Mouse (Mus musculus) retina, postnatal 7 days (tissue): ENCODE data around the gene Arrdc5.

Experiments
- DNase-seq: peaks from one replicate; pipeline ENCODE4 v3.0.0-alpha.2; 2012; ENCODE audit warnings: low read depth, low spot score

The Arrdc5 gene

DNA sequence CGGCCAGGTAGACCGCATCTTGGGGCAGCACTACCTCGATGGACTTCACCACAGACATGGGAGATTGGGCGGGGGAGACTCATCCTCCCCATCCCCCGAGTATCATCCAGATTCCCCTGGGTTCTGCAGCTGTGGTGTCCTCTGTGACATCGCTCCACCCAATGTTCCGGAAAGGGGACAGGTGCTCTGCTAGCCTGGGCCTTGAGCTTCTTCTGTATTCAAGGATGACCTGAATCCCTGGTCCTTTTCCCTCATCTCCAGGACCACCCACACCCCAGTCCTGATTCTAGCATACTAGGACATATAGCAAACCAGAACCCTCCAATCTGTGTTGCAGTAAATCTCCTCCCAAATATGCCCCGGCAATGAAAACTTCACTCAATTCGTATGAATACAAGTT lies at the start of gene Arrdc5:
Gene Arrdc5 (minus strand): TSS at position 101 of the 400 bp plus-strand sequence.
- DNase-seq: no peak

DNA sequence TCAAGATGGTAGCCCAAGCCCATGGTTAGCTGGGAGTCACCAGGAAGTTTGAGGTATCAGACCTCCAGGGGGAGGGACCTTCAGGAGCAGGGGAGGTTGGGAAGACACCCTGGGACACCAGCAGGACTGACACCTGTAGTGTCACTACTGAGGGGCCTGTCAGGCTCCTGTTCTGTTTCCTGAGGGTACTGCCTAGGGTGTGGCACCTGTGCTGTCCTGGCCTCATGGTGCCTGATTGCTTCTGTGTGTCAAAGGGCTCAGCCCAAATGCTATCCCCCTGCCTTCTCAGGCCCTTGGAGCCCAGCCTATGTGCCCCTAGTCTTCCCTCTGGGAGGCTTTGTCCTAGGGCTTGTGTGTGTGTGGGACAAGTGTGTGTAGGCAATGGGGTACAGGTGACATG lies 48.5 kb upstream of the Arrdc5 start:
- DNase-seq: no peak

DNA sequence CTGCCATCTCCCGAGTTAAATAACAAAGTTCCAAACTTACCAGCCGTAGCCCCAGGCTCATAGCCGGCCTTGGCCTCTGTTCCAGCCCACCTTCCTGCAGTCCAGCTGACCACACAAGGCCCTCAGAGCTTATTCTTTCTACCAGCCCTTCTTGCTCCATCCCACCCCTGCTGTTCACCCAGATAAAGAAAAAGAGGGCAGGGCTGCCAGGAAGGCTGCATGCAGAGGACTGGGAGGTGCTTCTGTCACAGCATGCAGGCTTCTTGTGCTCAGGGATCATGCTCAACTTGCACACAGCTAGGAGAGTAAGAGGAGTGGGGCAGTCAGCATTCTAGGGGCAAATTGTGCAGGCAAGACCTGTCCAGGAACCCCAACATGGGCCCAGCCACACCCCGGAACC lies 48.0 kb upstream of the Arrdc5 start:
- no peak for DNase-seq

DNA sequence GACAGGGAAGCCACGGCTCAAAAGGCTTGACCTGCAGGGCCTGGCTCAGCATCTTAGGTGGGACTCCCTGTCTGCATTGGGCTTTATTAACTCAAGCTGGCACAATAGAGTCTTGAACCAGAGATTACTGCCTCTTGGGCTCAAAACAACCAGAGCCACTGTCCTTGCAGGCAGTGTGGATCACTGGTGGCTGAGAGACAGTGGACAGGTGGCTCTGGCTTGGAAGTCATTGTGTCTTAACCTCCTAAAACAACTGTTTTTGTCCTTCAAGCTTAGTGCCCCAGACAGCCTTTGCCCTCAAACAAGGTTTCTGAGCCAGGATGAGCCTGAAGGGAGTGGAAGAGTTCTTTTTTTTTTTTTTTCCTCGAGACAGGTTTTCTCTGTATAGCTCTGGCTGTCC lies 45.3 kb upstream of the Arrdc5 start:
- no peak for DNase-seq

DNA sequence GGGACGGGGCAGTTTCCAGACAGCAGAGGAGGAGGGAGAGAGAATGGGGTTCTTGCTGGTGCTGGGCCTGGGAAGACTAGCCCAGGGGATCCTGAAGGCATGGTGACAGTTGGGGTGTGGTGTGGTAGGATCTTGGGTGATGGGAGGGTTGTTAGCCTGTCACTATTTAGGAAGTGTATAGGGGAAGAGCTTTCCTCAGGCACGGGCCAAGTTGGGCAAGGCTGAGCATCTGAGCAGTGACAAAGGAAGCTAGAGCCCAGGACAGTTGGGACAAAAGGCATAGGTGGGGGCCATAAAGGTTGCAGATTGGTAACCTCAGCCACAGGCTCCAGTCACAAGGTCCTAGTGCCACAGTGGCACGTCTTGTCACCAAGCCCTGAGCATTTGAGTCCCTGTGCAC lies 43.4 kb upstream of the Arrdc5 start:
- no peak for DNase-seq

DNA sequence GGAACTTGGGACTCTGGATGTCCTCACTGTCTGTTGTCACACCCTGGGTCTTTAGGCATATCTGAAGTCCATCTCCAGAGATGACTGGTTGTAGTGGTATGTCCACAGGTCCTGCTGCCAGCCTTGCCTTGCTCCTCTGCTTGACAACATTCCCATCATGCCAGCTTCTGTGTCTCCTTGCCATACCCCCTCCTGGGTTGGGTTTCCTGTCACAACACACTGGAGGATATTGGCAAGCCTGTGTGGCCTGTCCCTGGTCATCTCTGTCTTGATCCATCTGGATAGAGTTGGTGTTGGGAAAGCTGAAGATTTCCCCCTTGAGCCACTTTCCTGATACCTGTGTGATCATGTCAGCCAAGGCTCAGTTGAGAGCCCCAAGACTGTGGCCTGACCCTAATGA lies 40.6 kb upstream of the Arrdc5 start:
- DNase-seq: no peak

DNA sequence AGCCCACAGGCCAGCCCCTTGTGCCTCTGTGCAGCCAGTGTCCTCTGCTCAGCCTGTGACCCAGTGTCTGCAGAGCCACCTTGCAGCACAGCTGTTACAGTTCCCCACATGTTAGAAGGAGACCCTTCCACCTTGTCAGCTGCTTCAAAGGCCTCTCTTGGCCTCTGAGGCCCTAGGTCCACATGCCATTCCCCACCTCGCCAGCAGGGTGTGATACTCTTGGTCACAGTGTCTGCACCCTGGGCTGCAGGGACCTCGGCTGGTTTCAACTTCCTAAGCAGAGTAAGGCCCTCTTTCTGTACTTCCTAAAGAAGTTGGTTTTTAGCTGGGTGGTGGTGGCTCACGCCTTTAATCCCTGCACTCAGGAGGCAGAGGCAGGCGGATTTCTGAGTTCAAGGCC lies 38.8 kb upstream of the Arrdc5 start:
- DNase-seq: no peak

DNA sequence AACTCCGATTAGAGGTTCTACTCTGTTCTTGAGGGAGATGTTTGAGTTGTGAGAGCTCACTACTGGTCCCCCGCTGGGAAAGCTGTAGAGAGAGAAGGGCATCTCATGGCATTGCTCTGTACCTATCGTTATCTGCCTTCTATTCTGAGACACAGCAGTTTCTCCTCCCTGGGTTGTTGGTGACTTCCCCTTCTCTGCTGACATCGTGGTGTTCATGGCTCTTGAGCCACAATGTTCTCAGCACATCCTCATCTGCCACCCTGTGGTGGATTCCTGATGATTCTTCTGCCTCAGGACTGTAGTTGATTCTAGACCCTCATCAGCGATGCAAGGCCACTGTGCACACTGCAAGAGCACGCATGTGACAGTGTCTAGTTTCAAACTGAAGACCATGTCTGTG lies 37.7 kb upstream of the Arrdc5 start:
- no peak for DNase-seq

DNA sequence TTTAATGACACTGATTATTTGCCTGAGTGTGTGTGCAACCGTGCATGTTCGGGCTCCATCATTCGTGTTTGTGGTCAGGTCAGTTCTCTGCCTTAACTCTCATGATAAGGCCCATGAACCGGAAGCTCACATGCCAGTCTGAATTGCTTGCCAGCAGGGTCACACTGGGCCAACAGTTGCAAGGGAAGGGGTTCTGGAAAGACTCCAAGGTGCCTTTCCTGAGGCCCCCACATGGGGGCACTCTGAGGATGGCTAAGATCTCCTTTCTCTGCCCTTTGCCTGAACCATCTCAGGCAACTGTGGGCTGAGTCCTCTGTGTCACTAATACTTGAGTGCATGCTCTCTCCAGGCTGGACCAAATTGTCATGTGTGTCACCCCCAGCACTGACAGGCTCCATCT lies 37.1 kb upstream of the Arrdc5 start:
- DNase-seq: peak; percentile 61

DNA sequence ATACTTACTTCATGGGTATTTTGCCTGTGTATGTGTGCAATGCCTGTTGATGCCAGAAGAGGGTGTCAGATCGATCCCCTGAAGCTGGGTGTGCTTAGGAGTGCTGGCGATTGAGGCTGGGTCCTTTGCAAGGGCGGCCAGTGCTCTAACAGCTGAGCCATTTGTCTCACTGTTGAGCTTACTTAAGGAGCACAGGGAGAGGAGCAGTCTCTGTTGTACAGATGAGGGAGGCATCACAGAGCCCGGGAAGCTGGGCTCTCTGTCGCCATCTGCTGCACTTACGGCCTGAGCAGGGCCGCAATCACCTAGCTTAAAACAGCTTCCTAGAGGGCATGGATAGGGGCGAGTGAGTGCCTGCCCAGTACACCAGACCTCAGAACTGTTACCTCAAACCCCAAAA lies 32.9 kb upstream of the Arrdc5 start:
- no peak for DNase-seq

DNA sequence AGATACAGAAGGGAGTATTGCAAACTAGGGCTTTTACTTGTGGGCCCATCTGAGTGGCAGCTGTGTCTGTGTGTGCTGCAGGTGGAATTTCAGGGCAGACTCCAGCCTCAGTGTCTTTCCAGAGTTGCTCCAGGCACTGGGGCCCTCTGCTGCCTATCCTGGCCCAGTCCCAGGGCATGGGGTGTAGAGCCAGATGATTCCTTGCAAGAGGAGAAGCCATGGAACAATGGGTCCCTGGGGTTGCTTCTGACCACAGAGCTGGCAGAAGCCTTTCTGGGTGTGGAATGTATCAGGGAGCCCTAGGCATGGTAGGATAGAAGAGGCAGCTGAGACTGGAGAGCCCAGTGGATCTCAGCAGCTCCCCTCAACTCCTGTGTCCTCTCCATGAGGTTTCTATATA lies 31.2 kb upstream of the Arrdc5 start:
- no peak for DNase-seq

DNA sequence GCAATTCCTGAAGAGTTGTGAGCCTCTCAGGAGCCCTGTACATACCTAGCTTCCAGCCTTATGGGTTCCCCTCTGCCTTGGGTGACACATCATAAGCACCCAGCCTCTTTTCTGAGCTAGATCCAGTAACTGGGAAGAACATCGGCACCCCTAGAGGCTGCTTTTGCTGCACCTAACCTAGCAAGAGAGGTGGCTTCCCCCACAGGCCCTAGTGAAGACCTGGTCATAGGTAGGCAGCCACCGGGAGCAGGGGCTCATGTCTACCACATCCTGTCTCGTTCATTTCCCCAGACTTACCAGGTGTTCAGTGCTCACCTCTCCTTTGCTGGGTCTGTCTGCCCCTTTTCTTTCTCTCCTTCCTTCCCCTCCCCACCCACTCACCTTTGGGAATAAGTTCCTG lies 30.3 kb upstream of the Arrdc5 start:
- DNase-seq: no peak

DNA sequence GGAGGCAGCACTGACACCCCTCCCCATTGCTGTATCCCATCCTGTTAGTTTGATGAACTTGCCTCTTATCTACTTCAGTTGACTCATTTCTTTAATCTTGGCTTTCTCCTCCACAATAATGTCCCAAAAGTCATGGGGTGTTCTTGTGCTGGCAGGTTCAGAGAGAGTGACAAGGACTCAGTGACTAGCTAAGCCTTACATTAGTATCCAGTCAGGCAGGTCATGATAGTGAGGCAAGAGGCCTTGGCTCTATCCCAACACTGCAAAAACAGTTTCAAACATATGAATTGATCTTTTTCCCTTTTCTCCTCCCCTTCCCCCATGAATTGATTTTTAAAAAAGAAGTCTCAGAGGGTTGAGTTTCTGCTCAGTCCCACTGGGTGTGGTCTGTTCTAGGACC lies 29.2 kb upstream of the Arrdc5 start:
- DNase-seq: no peak

DNA sequence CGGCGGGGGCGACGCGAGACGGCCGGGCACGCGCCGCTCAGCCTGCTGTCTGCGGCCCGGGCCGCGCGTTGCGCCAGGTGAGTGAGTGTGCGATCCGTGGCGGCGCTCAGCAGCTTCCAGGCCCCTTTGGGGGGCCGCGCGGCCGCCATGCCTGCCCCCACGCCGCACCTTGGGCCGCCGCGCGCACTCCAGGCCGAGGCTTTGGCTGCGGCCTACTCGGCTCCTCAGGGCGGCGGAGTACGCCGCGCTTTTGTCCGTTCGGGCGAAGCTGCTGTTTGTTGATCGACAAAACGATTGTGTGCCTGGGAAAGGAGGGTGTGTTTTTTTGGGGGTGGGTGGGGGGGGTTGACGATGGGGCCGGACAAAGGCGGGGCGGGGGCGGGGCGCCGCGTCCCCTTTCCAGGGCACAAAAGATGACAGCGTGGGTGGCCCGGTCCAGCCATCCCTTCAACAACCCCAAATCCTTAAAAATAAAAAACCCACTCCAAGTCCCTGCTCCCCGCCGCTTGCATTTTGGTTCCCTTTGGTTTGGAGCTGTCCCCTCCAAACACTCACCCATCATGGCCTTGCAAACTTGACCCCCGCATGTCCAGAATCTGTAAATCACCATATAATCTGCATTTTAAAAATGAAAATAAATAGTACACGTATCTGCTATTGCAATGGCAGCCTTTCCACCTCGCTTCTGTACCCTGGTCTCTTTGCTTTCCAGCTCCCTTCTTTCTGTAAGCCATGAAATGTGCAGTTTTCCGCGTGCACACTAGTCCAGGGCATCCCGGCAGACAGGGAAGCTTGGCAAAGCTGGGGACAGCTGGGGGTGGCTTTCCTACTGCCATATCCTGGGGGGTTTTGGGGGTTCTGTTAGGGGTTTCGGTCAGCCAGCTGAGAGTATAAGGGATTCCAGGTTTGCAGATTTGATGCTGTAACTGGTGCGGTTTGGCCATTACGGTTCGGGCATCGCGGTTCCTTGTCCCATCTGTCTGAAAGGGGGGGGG lies 26.4 kb upstream of the Arrdc5 start:
- no peak for DNase-seq

DNA sequence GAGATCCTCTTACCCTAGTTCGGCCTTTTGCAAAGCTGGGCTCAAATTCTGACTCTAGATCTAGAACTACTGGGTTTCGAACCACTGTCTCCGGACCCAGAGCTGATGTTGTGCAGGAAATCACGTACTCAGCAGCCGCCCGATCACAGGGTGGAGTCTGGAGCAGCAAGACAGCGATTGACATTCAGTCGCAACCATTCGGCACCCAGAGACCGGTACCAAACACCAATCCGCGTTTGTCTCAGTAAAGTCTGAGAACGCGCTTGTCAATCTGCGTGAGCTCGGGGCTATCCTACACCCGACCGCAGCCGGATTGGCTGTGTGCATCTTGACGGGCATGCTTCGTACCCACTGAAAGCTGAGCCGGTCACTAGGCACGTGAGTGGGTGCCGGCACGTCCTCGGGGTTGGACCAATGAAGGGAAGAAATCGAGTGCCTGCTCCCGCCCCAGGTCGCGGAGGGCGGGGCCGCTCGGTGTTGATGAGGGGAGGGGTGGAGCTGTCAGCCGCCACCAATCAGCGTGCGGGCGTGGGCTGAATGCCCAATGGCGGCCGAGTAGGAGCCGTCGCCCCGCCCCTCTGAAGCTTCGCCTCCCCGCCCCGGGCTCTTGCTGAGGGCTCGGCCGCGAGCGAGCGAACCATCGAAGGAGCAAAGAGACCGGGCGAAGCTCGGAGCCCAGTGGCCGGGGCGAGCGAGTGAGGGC lies 25.5 kb upstream of the Arrdc5 start, which contains the start of gene Kdm4b:
Gene Kdm4b (plus strand): TSS at position 613 of the 703 bp plus-strand sequence.
- DNase-seq: peak; percentile 99

DNA sequence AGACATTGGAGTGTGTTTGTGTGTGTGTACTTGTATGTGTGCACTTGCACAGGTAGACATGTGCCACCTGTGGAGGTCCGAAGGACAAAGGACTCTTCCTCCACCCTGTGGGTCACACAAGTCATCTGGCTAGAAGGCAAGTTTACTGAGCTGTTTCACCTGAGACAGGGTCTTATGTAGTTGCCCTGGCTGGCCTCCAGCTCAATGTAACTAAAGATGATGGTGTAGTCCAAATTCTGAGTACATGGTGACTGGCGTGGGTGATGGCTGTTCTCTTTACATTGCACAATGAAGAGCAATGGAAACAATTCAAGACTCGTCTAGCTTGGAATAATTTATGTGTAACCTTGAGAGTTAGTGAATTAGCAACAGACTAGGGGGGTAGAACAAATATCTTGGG lies 24.3 kb upstream of the Arrdc5 start:
- no peak for DNase-seq

DNA sequence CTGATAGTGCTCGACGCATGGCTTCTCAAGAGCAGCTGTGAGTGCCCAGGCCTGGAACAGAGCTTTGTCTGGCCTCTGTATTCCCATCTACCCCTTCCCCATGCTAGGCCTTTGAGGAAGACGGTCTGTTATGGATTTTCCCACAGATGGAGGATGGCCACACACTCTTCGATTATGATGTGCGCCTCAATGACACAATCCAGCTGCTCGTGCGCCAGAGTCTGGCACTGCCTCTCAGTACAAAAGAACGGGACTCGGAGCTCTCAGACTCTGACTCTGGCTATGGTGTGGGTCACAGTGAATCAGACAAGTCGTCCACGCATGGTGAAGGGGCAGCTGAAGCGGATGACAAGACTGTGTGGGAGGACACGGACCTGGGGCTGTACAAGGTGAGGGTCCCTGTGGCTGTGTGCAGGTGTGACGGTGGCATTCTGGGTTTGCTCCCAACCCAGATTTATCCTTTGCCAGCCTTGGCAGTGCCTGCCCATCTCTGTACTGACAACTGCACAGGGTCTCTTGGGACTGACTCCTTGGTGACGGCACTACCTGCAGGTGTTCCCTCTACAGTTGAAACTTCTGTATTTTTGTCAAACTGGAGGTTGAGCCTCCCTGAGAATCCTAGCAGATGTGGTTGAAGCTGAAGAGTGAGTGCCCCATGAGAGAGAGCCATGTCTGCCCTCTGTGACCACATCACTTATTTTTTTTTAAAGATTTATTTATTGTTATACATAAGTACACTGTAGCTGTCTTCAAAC lies 9.3 kb upstream of the Arrdc5 start:
- no peak for DNase-seq

DNA sequence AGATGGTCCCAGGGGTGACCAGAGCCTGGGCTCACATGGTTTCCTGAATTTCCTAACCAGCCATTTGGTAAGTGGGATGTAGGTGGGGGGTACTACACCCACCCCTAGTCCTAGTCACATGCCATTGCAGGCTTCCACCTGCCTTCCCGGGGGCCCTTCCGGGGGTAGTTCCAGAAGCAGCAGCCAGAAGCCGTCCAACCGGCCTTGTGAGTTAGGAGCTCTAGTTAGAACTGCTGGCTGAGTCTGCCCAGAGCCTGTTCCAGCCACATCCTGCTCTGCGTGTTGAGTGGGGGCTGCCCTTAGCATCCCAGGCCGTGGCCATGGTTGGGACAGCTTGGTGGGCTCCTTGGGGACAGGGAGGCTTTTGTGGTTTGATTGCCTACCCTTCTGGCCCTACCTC lies 8.0 kb upstream of the Arrdc5 start:
- DNase-seq: no peak

DNA sequence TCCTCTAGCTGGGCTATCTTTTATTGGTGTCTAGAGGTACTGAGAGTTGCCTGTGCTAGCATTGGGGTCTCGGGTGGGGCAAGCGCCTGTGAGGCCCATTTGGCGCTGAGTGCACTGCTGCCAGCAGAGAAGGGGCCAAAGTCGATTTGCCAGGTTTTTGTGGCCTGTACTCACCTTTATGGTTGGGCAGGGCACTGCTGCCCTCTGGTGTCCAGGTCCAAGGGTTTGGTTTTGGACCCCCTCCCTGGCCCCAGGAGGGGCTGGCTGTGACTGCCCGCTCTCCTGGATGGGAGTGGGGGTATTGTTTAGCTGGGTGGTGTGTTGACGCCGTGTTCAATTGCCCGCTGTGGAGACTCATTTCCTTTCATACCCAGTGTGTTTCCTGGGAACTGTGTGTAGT lies 5.7 kb upstream of the Arrdc5 start:
- no peak for DNase-seq

DNA sequence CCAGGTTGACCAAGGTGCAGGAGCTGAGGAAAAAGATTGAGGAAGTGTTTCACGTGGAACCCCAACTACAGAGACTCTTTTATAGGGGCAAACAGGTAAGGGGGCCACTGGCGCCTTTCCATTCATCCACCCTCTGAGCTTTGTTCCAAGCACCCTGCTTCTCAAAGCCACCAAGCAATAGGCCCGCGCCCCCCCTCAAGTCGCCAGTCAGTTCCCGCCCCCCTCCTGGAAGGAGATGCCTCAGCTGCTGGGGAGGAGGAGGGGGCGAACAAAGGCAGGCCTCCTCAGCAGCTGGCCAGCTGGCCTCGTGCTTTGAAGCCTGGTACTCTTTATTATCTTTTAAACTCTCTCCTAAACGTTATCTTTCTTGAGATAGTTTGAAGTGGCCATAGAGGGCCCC lies 5.1 kb upstream of the Arrdc5 start:
- DNase-seq: no peak

DNA sequence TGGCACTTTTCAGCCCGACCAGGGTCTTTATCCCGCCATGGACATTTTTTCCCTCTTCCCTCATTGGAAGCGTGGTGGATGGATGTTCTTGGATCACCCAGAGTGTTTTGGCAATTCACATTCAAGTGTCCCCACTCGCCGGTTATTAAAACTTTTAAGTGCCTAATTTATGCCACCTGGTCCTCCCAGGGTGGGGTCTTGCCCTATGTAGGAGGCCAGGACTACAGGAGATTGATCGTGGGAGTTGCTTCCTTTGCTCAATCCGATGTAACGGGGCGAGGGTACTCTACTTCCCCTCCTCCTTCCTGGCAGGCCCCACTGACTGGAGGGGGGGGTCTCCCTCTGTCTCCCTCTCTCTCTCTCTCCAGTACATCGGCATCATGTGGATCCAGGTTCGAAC lies 4.6 kb upstream of the Arrdc5 start:
- no peak for DNase-seq
